Mouse (Mus musculus) lung, adult 2 months (tissue): ENCODE results near the gene Zfand5. TPM values are rescaled to one million over a fixed set of nuclear protein-coding genes. Genes with fewer than 3 reads are reported as not detected.
A peak's percentile ranks its signal among the peaks of the same experiment; 100 is the strongest.
"Not testable (repeated sequence)": the region's sequence is repeated elsewhere in the genome, so short reads cannot be mapped to it uniquely, and the experiment has no call there.

Experiments
- DNase-seq: peaks from one replicate; pipeline ENCODE4 v3.0.0; 2022
- H3K4me1 ChIP-seq: fragments of 200-500 bp; 2 replicates; pipeline ENCODE4 v1.6.1; 2011; ENCODE audit warnings: low read length; ENCODE audit not compliant: control insufficient read depth, insufficient read depth
- H3K4me3 ChIP-seq: fragments of 200-500 bp; replicated peaks from 2 replicates; pipeline ENCODE3; 2011; ENCODE audit warnings: low read depth, mild to moderate bottlenecking, control low read depth, low read length; ENCODE audit errors: extremely low read depth
- CTCF ChIP-seq: fragments of 200-500 bp; IDR thresholded peaks from 2 replicates; pipeline ENCODE4 v1.5.1; 2011; ENCODE audit warnings: mild to moderate bottlenecking, low read length, control low read depth; ENCODE audit not compliant: insufficient read depth
- POLR2A ChIP-seq: fragments of 200-500 bp; IDR thresholded peaks from 2 replicates; pipeline ENCODE4 v1.6.1; 2011; ENCODE audit warnings: low read depth, mild to moderate bottlenecking, control low read depth, low read length, borderline replicate concordance; ENCODE audit errors: extremely low read depth
- WGBS: fragments of 180-500 bp; shearing (Covaris S2); methylation state at CpG from one replicate; pipeline ENCODE4 v1.1.7; 2018; 5-methylcytosine and 5-hydroxymethylcytosine counted together
- polyA plus RNA-seq: library from polyadenylated mRNA; depleted of rRNA; stranded (reverse); fragments of >200 nt; gene quantifications from 2 replicates; pipeline ENCODE4 v1.2.3, GENCODE M21; 2012; rRNA removed

Zfand5 gene
- polyA plus RNA-seq: 15.6 and 20.0 TPM in 2 replicates

DNA sequence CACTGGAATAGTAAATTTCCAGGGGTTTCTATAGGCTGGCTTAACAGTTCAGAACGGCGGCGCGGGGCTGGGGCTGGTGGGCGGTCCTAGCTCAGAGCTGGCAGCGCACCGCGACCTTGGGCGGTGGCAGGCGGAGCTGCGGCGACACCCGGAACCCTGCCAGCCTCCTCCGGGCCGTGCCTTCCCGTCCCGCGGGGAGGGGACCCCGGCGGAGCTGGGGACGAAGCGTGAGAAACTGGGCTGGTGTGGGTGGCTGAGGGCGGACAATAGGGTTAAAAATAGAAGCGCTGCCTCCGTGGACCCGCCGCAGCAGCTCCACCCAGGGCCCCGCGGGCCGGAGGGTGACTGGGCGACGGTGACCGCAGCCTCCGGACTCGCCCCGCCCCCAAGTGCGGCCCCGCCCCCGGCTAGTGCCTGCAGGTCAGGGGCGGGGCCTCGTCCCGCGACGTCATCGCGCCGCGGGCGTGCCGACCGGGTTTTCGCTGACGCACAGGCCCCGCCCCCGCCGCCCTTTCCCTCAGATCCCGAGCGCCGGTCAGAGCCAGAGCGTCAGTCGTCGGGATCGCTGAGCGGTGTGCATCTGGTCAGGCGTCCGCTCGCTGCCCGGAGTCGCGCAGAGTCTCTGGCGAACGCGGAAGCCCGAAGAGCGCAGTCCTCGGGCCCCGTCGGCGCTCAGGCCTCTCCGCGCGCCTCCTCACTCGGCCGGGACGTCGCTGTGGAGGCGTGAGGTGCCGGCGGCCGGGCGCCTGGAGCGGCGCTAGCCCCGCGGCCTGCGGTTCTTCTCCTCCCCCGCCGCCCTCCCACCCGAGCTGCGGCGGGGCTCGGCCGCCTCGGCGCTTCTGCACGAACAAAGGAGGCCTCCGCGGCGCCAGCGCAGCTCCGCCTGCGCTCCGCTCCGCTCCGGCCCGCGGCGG is at the start of gene Zfand5:
Zfand5 (plus strand) TSS at position 538 of the 914 bp plus-strand sequence.
- TF ChIP-seq CTCF (no peak), POLR2A (peak; percentile 100)
- Histone ChIP-seq H3K4me1 (no peaks in the 10 kb centered on the region; the same call in 1 of the 2 replicates), H3K4me3 (peak within 1 kb of the TSS; percentile 91)
- peak; percentile 98 for DNase-seq
- under 1% methylated on average over 114 of the region's 118 CpGs for WGBS

DNA sequence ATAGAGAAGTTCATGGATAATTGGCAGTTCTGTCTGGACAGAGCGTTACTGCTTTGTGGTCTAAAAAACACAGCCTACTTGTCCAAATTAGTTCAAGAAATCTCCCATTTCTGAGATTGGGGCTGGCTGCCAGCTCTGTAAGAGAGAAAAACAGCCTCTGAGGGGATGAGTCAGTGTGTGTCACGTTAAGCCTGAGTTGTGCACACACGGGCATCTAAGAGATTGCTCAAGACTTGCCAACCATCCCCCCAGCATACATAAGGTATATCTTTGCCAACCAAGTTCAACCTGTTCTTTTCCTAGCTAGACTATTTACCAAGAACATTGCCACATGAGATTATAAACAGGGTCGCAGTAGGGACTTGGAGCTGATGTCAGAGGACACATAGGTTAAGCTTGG is 44.9 kb upstream of the Zfand5 start:
- WGBS: 57% methylated on average over 4 of the region's 4 CpGs
- TF ChIP-seq POLR2A (no peak), CTCF (no peak)
- no peak for DNase-seq

DNA sequence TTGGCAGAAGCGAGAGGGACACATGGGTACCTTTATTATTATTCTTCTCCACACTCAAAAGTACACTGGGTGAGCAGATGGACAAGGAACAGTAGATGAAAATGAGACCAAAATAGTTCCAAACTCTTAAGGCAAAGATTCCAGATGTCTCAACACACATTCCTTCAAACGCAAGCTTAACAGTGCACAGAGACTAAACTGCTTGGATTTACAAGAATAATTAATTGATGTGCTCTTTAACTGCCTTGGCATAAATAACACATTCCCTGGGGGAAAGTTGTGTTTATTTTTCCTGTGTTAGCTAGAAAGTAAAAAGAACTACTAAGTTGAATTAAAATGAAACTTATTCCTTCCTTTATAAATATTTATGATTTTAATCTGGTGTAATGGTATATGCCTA is 44.3 kb upstream of the Zfand5 start:
- H3K4me1 ChIP-seq: no peaks in the 10 kb centered on the region
- H3K4me3 ChIP-seq: no peak overlapping the region
- TF ChIP-seq CTCF (no peak), POLR2A (no peak)
- 47% methylated on average over 2 of the region's 2 CpGs for WGBS
- no peak for DNase-seq

More for the DNA sequence above, 44.9 kb upstream of the Zfand5 start:
- H3K4me3 ChIP-seq: no peak overlapping the region
- H3K4me1 ChIP-seq: no peaks in the 10 kb centered on the region

- not testable (repeated sequence) for DNase-seq, H3K4me1 ChIP-seq, H3K4me3 ChIP-seq
- 52% methylated on average over 2 of the region's 2 CpGs for WGBS
Measured at GRCm38 (mm10) chr19:21248730-21249129, 23.3 kb upstream of the Zfand5 start.

DNA sequence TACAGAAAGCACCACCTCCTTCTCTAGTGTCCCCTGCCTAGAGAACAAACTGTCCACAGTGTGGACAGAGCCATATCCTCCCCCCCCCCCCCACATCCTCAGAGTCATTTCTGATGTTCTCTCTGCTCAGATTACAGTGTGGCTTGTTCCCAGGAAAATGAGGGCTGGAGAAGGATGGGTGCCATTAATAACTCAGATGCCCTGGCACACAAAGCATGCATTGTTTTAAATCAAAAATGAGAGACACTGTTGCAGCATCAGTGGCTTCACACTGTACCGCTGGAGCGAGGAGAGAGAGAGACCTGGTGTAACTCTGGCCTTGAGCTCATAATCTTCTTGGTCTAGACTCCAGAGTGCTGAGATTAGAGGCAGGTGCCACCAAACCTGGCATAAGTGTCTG is 18.2 kb upstream of the Zfand5 start:
- 81% methylated on average over 2 of the region's 2 CpGs for WGBS
- TF ChIP-seq POLR2A: no peak
- Histone ChIP-seq H3K4me3 (no peak overlapping the region), H3K4me1 (no peaks in the 10 kb centered on the region)
- no peak for DNase-seq

- no peak for DNase-seq
- WGBS: 81% methylated on average over 3 of the region's 3 CpGs
- TF ChIP-seq CTCF (no peak), POLR2A (no peak)
- H3K4me1 ChIP-seq: no peaks in the 10 kb centered on the region
- no peak overlapping the region for H3K4me3 ChIP-seq
Measured at GRCm38 (mm10) chr19:21255920-21256319, 16.2 kb upstream of the Zfand5 start.

GRCm38 (mm10) chr19:21259453-21259852 is 12.6 kb upstream of the Zfand5 start:
- TF ChIP-seq POLR2A: no peak
- TF ChIP-seq CTCF: no peak
- Histone ChIP-seq H3K4me3 (no peak overlapping the region), H3K4me1 (no peaks in the 10 kb centered on the region)
- 71% methylated on average over 2 of the region's 2 CpGs for WGBS
- no peak for DNase-seq

- Histone ChIP-seq H3K4me3 (no peak overlapping the region), H3K4me1 (no peaks in the 10 kb centered on the region)
- TF ChIP-seq POLR2A (no peak), CTCF (no peak)
- DNase-seq: no peak
Measured at GRCm38 (mm10) chr19:21260280-21260679, 11.8 kb upstream of the Zfand5 start.

- TF ChIP-seq CTCF: no peak
- TF ChIP-seq POLR2A: no peak
- no peak for DNase-seq
- WGBS: 23% methylated on average over 8 of the region's 8 CpGs
- Histone ChIP-seq H3K4me1 (no peaks in the 10 kb centered on the region; the same call in 1 of the 2 replicates), H3K4me3 (peak overlapping the region; percentile 79)
Measured at GRCm38 (mm10) chr19:21271186-21271585, 892 bp upstream of the Zfand5 start.

DNA sequence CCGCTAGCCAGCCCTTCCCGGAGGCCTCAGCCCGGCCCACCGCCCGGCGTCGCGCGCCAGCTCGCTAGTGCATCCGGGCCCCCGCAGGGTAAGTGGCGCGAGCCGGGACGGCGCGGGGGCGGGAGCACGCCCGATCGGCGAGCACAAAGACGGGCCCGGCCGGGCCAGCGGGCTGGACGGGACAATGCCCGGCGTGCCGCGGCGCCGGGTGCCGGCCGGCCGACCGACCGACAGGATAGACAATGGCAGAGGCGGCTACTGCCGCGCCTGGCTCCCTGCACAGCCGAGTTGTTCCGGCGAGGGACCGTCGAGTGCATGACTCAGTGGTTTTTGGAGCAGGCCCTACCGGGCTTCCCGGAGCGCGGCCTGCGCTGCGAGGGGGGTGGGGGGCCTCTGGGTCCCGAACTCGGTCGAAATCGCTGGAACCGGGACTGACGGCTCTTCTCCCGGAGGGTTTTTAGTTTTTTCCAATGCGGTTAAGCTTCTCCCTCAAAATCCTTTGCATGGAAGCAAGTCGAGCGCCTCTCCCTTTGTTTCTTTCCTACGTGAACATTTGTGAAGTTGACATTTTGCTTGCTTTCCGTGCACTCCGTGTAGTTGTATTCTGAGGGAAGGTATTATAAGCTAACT is 692 bp downstream of the Zfand5 start:
- WGBS: under 1% methylated on average over 65 of the region's 66 CpGs
- peak; percentile 77 for DNase-seq
- H3K4me1 ChIP-seq: peaks cover 2% of the 10 kb centered on the region; the same call in 1 of the 2 replicates
- TF ChIP-seq CTCF (no peak), POLR2A (no peak; the same call in 1 of the 2 replicates)
- H3K4me3 ChIP-seq: peak overlapping the region; percentile 91
